Mouse (Mus musculus): ENCODE measurements around the gene Mlh1.

Mlh1 gene

GRCm38 (mm10) chr9:111271434-111272160, at the start of gene Mlh1, which contains the start of gene Epm2aip1:
Gene Mlh1, minus strand, starts transcription at chr9:111271791.
Gene Epm2aip1, plus strand, starts transcription at chr9:111271929.
- peak; percentile 90 for DNase-seq (ENCODE audit: low spot score)

GRCm38 (mm10) chr9:111320912-111321311, 49.3 kb upstream of the Mlh1 start:
- no peak for DNase-seq (ENCODE audit: low spot score)

- DNase-seq (ENCODE audit: low spot score), result no peak
These were observed 42.6 kb upstream of the Mlh1 start for GRCm38 (mm10) chr9:111314219-111314618.

GRCm38 (mm10) chr9:111313793-111314192, 42.2 kb upstream of the Mlh1 start:
- DNase-seq (ENCODE audit: low spot score), result no peak

GRCm38 (mm10) chr9:111313299-111313698, 41.7 kb upstream of the Mlh1 start:
- DNase-seq (ENCODE audit: low spot score), result no peak

- DNase-seq (ENCODE audit: low spot score), result no peak
These were observed 41.0 kb upstream of the Mlh1 start for GRCm38 (mm10) chr9:111312442-111313141.

- no peak for DNase-seq (ENCODE audit: low spot score)
These were observed 40.4 kb upstream of the Mlh1 start for GRCm38 (mm10) chr9:111311843-111312441.

- DNase-seq (ENCODE audit: low spot score), result no peak
These were observed 39.6 kb upstream of the Mlh1 start, which contains the start of gene Trank1 for GRCm38 (mm10) chr9:111311031-111311842. Gene Trank1, plus strand, starts transcription at chr9:111311739.

GRCm38 (mm10) chr9:111306142-111306541, 34.6 kb upstream of the Mlh1 start:
- no peak for DNase-seq (ENCODE audit: low spot score)

GRCm38 (mm10) chr9:111304036-111304435, 32.4 kb upstream of the Mlh1 start:
- DNase-seq (ENCODE audit: low spot score), result no peak

- no peak for DNase-seq (ENCODE audit: low spot score)
These were observed 30.7 kb upstream of the Mlh1 start for GRCm38 (mm10) chr9:111302196-111302831.

- DNase-seq (ENCODE audit: low spot score), result no peak
These were observed 27.0 kb upstream of the Mlh1 start for GRCm38 (mm10) chr9:111298606-111299005.

GRCm38 (mm10) chr9:111296433-111296832, 24.8 kb upstream of the Mlh1 start:
- DNase-seq (ENCODE audit: low spot score), result no peak

GRCm38 (mm10) chr9:111295323-111295722, 23.7 kb upstream of the Mlh1 start:
- no peak for DNase-seq (ENCODE audit: low spot score)

- DNase-seq (ENCODE audit: low spot score), result no peak
These were observed 23.3 kb upstream of the Mlh1 start for GRCm38 (mm10) chr9:111294911-111295310.

- DNase-seq (ENCODE audit: low spot score), result no peak
These were observed 21.6 kb upstream of the Mlh1 start for GRCm38 (mm10) chr9:111293234-111293633.

- no peak for DNase-seq (ENCODE audit: low spot score)
These were observed 19.0 kb upstream of the Mlh1 start for GRCm38 (mm10) chr9:111290539-111291100.

- DNase-seq (ENCODE audit: low spot score), result peak; percentile 99
These were observed 18.3 kb upstream of the Mlh1 start for GRCm38 (mm10) chr9:111289832-111290339.

GRCm38 (mm10) chr9:111289294-111289831, 17.8 kb upstream of the Mlh1 start:
- DNase-seq (ENCODE audit: low spot score), result no peak

GRCm38 (mm10) chr9:111287956-111288355, 16.4 kb upstream of the Mlh1 start:
- no peak for DNase-seq (ENCODE audit: low spot score)

GRCm38 (mm10) chr9:111286468-111286867, 14.9 kb upstream of the Mlh1 start:
- DNase-seq (ENCODE audit: low spot score), result no peak
